Mouse (Mus musculus): ENCODE measurements at regions not wholly inside any gene's neighbourhood (a gene's known extent, or its start where the extent isn't known, plus 50 kb on each side); places are given as distances from the start of the nearest gene placed in this dataset.
"Not testable (repeated sequence)": the region's sequence is repeated elsewhere in the genome, so short reads cannot be mapped to it uniquely, and the experiment has no call there.

DNA sequence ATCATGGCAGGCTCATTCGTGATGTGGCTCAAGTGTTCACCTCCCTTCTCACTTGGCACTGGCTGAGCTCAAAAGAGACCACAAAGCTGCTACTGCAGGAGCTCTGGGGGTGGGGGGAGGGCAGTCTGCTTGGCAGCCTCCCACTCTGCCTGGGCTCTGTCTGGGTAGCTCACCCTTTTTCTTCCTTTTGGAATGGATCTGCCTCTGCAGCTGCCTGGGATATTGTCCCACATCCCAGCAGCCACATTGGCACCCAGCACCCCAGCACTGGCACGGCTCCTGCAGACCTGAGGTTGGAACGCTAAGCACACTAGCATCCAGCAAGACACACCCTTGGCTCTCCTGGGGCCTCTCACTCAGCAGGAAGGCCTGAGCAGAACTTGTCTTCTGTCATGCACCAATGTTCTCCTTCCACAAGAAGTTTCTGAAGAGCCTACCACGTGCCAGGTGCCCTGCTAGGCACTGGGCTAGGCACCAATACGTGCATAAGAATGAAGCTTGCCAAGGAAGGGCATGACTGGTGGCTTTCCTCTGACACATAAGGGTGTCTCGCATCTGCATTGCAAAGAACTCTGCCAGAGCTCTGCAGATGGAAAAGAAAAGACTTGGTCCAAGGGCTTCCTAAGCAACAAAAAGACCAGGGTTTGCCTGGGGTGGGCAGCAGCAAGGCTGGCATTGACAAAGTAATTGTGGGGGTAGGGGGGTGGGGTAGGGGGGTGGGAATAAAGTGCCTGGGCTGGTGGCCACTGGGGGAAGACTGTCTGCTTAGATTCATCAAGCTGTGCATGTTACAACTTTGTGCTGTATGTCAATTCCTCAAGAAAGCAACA lies 112.1 kb upstream of the Sipa1l1 start:
- H3K4me3 ChIP-seq; H3K9ac ChIP-seq; H3K27ac ChIP-seq; H3K27me3 ChIP-seq (replicated peaks); H3K36me3 ChIP-seq (replicated peaks); H3K9me3 ChIP-seq; H3K4me2 ChIP-seq; H3K4me1 ChIP-seq: not testable (repeated sequence)
- no CpG with 5 or more reads among the region's 6 CpGs for WGBS
- ATAC-seq (replicated peaks): peak; percentile 79

- no peak for ATAC-seq (replicated peaks)
- H3K9me3 ChIP-seq: no peaks in the 10 kb centered on the region
- 91% methylated on average over 4 of the region's 4 CpGs for WGBS
- H3K36me3 ChIP-seq (replicated peaks): no peaks in the 10 kb centered on the region
- no peak overlapping the region for H3K9ac ChIP-seq
- H3K4me1 ChIP-seq: no peaks in the 10 kb centered on the region
- no peaks in the 10 kb centered on the region for H3K27me3 ChIP-seq (replicated peaks)
- H3K27ac ChIP-seq: no peak overlapping the region
- H3K4me3 ChIP-seq: no peak overlapping the region
- H3K4me2 ChIP-seq: no peak overlapping the region
These were observed 104.1 kb upstream of the Sipa1l1 start for GRCm38 (mm10) chr12:82064986-82065385.

DNA sequence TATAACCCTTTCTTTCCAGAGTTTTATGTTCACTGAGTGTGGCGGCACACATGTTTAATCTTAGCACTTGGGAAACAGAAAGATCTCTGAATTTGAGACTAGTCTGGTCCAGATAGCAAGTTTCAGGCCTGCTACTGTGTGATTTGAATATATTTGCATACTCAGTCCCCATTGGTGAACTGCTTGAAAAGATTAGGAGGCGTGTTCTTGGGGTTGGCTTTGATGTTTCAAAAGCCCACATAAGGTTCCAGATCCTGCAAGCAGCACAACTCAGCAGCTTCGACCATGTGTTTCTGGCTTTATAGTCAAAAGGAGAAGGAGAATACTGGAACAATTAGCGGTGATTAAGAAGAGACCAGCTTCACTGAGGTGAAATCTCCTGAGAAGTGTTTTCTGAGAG lies 102.3 kb upstream of the Sipa1l1 start:
- no peak for ATAC-seq (replicated peaks)
- H3K9me3 ChIP-seq: no peaks in the 10 kb centered on the region
- no peaks in the 10 kb centered on the region for H3K36me3 ChIP-seq (replicated peaks)
- 43% methylated on average over 4 of the region's 4 CpGs for WGBS
- H3K4me3 ChIP-seq: no peak overlapping the region
- no peaks in the 10 kb centered on the region for H3K4me1 ChIP-seq
- no peaks in the 10 kb centered on the region for H3K27me3 ChIP-seq (replicated peaks)
- H3K27ac ChIP-seq: no peak overlapping the region
- H3K9ac ChIP-seq: no peak overlapping the region
- no peak overlapping the region for H3K4me2 ChIP-seq

DNA sequence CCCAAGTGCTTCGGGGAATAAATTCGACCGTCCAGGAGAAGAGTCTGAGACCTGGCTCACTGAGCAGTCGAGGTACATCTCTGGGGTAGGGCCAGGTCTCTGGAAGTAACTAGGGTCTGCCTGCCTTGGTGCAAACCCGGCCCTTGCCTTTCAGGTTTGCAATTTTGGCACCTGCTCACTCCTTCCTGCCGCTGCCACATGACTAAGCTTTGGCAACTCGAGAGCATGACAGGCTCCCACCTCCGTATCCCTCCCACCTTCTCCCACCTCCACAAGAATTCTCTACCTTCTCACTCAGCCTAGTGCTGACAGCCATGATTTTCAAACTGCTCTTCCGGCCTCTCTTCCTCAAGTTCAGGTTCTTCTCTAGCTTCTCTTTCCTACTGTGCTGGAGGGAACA lies 99.5 kb upstream of the Sipa1l1 start:
- H3K4me3 ChIP-seq: no peak overlapping the region
- no peak overlapping the region for H3K27ac ChIP-seq
- H3K9me3 ChIP-seq: no peaks in the 10 kb centered on the region
- H3K4me2 ChIP-seq: no peak overlapping the region
- no peak for ATAC-seq (replicated peaks)
- H3K9ac ChIP-seq: no peak overlapping the region
- WGBS: 91% methylated on average over 9 of the region's 9 CpGs
- no peaks in the 10 kb centered on the region for H3K27me3 ChIP-seq (replicated peaks)
- no peaks in the 10 kb centered on the region for H3K4me1 ChIP-seq
- H3K36me3 ChIP-seq (replicated peaks): no peaks in the 10 kb centered on the region

DNA sequence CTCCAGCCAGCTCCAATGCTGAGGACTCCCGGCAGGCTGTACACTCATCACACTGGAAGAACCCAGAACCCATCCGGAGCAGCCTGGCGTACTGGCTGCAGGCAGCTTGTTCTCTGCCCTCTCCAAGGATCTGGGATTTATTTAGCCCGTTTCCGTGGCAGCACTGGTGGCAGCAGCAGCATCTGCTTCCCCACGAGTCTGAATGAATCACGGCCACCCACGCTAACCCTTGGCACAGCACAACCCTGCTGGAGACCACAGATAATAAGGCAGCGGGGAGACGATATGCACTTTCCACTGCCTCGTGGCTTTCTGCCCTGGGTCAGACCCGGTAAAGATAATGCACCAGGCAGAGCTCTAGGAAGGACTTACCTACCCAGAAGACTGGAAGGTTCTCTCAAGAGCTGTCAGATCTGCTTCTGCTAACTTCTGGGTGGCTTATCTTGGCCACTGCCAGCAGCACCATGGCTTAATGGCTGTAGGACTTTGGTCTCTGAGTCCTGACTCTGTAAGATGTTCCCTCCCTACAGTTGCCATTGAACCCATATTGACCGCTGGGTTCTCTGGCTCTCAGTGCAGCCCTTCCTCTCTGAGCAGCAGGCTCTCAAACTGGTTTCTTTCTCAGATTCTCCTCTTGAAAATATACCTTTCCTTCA lies 96.2 kb upstream of the Sipa1l1 start:
- no peaks in the 10 kb centered on the region for H3K4me1 ChIP-seq
- 45% methylated on average over 13 of the region's 13 CpGs for WGBS
- no peak for ATAC-seq (replicated peaks)

DNA sequence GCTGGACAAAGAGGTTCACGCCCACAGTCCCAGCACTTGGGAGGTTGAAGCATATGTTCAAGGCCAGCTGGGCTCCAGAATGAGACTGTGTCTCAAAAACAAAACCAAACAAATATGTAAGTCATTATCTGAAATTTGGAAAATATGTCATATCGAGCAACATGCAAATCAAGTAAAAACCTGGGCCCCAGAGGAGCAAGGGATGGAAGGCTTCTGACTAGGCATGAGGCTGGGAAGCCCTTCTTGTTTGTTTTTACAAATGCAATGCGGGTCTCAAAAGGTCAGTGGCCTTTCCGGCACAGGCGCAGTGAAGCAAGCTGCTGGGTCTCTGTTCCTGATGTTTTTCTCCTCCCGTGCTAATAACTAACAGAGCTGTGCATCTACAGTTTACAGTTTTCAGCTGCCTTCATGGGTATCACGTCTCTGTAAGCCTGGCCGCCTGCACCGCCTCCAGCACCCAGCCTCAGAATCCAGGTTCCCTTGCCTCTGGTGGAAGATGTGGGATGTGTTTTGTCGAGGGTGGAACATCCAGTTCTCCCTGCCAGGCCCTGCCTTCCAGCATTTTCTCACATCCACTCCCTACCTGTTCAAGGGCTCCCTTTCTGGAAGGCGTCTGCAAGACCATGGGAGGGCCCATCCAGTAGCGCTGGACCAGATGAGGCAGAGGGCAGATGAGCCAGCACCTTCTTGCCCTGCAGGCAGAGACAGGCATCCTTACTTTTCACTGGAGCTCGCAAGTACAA lies 93.5 kb upstream of the Sipa1l1 start:
- H3K9ac ChIP-seq: no peak overlapping the region
- no peak overlapping the region for H3K4me3 ChIP-seq
- H3K27ac ChIP-seq: no peak overlapping the region
- no peaks in the 10 kb centered on the region for H3K9me3 ChIP-seq
- H3K4me1 ChIP-seq: no peaks in the 10 kb centered on the region
- 71% methylated on average over 13 of the region's 13 CpGs for WGBS
- H3K4me2 ChIP-seq: no peak overlapping the region
- no peak for ATAC-seq (replicated peaks)
- H3K36me3 ChIP-seq (replicated peaks): no peaks in the 10 kb centered on the region
- H3K27me3 ChIP-seq (replicated peaks): no peaks in the 10 kb centered on the region

More for the DNA sequence above, 96.2 kb upstream of the Sipa1l1 start:
- H3K36me3 ChIP-seq (replicated peaks): no peaks in the 10 kb centered on the region
- H3K27ac ChIP-seq: no peak overlapping the region
- no peaks in the 10 kb centered on the region for H3K9me3 ChIP-seq
- no peak overlapping the region for H3K4me3 ChIP-seq
- H3K27me3 ChIP-seq (replicated peaks): no peaks in the 10 kb centered on the region
- H3K4me2 ChIP-seq: no peak overlapping the region
- no peak overlapping the region for H3K9ac ChIP-seq

DNA sequence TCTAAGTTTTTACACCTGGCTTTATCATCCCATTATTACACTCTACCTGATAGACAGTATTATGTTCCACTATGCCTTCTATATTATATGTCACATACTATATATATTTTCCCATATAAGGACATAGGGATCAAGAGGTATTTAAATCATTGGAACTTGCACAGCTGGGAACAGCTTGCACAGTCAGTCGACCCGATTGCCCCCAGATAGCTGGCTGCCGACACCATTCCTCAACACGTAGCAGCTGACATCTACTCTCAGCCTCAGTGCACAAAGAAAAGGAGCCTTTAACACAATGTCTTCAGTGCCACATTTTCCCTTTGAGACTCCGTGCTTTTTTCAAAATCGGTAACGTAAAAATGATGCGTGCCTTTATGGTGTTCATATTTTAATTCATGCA lies 92.4 kb upstream of the Sipa1l1 start:
- Histone ChIP-seq H3K36me3 (replicated peaks) (no peaks in the 10 kb centered on the region), H3K9me3 (no peaks in the 10 kb centered on the region), H3K4me1 (no peaks in the 10 kb centered on the region), H3K4me2 (no peak overlapping the region), H3K27me3 (replicated peaks) (no peaks in the 10 kb centered on the region), H3K27ac (no peak overlapping the region), H3K9ac (no peak overlapping the region), H3K4me3 (no peak overlapping the region)
- no peak for ATAC-seq (replicated peaks)
- WGBS: 84% methylated on average over 8 of the region's 8 CpGs

DNA sequence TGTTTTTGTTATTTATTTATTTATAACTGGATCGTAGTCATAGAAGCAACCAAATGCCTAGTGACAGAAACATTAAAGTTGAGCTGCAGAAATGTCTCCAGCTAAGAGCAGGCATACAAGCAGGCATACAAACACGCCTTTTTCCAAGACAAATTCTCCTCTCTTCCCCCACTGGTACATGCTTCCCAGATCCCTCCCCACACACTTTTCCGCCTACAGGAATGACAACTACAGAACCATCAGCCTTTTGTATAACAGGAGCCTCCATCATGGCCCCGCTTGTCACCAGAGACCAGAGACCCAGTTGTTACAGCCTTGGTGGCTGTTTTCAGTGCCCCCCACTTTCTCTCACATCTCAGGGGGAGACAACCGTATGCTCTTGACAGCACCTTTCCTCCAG lies 91.2 kb upstream of the Sipa1l1 start:
- no peaks in the 10 kb centered on the region for H3K36me3 ChIP-seq (replicated peaks)
- no peak for ATAC-seq (replicated peaks)
- no peaks in the 10 kb centered on the region for H3K27me3 ChIP-seq (replicated peaks)
- no peak overlapping the region for H3K27ac ChIP-seq
- H3K4me2 ChIP-seq: no peak overlapping the region
- H3K9ac ChIP-seq: no peak overlapping the region
- H3K9me3 ChIP-seq: no peaks in the 10 kb centered on the region
- no peak overlapping the region for H3K4me3 ChIP-seq
- WGBS: 89% methylated on average over 5 of the region's 5 CpGs
- no peaks in the 10 kb centered on the region for H3K4me1 ChIP-seq

DNA sequence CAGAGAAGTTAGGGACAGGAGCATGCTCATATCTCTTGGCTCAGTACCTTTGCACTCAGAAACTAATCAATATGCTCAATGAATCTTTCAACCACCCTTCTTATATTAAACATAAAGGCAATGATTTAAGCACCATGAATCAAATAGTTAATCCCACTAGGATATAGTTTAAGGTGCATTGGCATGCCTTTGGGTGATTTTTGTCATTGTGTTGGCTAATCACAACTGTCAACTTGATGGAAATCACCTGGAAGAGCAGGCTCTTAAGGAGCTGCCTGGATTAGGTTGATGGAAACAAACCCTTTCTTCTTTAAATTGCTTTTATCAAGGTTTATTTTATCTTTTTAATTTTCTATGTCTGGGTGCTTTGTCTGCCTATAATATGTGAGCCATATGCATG lies 90.4 kb upstream of the Sipa1l1 start:
- no peaks in the 10 kb centered on the region for H3K36me3 ChIP-seq (replicated peaks)
- no peaks in the 10 kb centered on the region for H3K4me1 ChIP-seq
- no peak for ATAC-seq (replicated peaks)
- no peak overlapping the region for H3K27ac ChIP-seq
- no peak overlapping the region for H3K9ac ChIP-seq
- H3K27me3 ChIP-seq (replicated peaks): no peaks in the 10 kb centered on the region
- H3K4me2 ChIP-seq: no peak overlapping the region
- no peaks in the 10 kb centered on the region for H3K9me3 ChIP-seq
- H3K4me3 ChIP-seq: no peak overlapping the region

GRCm38 (mm10) chr12:82080196-82080880 lies 88.8 kb upstream of the Sipa1l1 start:
- no peaks in the 10 kb centered on the region for H3K9me3 ChIP-seq
- 86% methylated on average over 6 of the region's 6 CpGs for WGBS

DNA sequence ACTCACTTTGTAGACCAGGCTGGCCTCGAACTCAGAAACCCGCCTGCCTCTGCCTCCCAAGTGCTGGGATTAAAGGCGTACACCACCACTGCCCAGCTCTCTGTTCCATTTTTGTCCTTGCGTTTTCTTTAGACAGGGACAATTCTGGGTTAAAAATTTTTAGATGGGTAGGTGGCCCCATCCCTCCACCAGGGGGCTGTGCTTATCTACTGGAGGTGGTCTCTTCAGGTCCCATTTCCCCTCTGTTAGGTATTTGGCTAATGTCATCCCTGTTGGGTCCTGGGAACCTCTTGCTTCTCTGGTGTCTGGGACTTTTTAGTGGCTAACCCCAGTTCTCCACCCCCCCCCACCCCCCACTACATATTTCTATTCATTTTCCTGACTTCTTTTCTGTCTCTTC lies 86.5 kb upstream of the Sipa1l1 start:
- H3K9ac ChIP-seq; H3K27me3 ChIP-seq (replicated peaks); H3K4me3 ChIP-seq; H3K36me3 ChIP-seq (replicated peaks); H3K4me2 ChIP-seq; H3K27ac ChIP-seq; H3K9me3 ChIP-seq; H3K4me1 ChIP-seq; ATAC-seq (replicated peaks): not testable (repeated sequence)
- WGBS: 97% methylated on average over 4 of the region's 4 CpGs

More at GRCm38 (mm10) chr12:82080196-82080880, 88.8 kb upstream of the Sipa1l1 start:
- H3K4me3 ChIP-seq: no peak overlapping the region
- H3K9ac ChIP-seq: no peak overlapping the region
- no peaks in the 10 kb centered on the region for H3K27me3 ChIP-seq (replicated peaks)
- H3K4me1 ChIP-seq: no peaks in the 10 kb centered on the region
- no peak overlapping the region for H3K4me2 ChIP-seq
- no peak overlapping the region for H3K27ac ChIP-seq
- no peak for ATAC-seq (replicated peaks)
- H3K36me3 ChIP-seq (replicated peaks): no peaks in the 10 kb centered on the region

GRCm38 (mm10) chr12:82085771-82086400 lies 83.2 kb upstream of the Sipa1l1 start:
- H3K9me3 ChIP-seq: no peaks in the 10 kb centered on the region
- H3K4me2 ChIP-seq: no peak overlapping the region
- H3K9ac ChIP-seq: no peak overlapping the region
- H3K27ac ChIP-seq: no peak overlapping the region
- no peaks in the 10 kb centered on the region for H3K36me3 ChIP-seq (replicated peaks)
- H3K4me1 ChIP-seq: no peaks in the 10 kb centered on the region
- no peaks in the 10 kb centered on the region for H3K27me3 ChIP-seq (replicated peaks)
- ATAC-seq (replicated peaks): no peak
- no peak overlapping the region for H3K4me3 ChIP-seq
- 47% methylated on average over 7 of the region's 7 CpGs for WGBS
